Mouse (Mus musculus): ENCODE data around the gene A630095N17Rik. TPM values are rescaled to one million over a fixed set of nuclear protein-coding genes. Genes with fewer than 3 reads are reported as not detected.

A630095N17Rik gene
- polyA plus RNA-seq, 1 experiment from 2014 or later = not detected

DNA sequence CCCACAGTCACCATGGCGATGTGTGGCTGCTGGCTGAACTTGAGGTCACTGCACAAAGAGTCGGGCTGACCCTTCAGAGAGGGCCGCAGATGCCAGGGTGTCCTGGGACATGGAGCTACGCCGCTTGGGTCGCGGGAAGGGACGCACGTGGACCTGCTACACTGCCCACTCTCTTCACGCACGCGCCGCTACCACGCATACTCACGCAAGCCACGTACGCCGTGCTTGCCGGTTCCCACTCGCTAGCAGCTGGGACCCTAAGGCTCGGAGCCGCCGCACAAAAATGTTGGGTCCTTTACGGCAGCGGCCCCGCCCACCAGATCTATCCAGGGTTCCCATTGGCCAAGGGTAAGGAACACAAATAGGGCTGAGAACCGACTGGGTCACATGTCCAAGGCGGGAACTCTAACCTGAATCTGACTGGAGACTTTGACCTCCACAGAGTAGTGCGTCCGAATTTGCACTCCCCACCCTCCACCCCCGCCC is 51.8 kb downstream of the A630095N17Rik start, which contains the start of gene Abcb6:
Abcb6 (minus strand) TSS at position 288 of the 486 bp plus-strand sequence.
- peak within 1 kb of the TSS; percentile 58 for H3K4me3 ChIP-seq
- peaks cover 30% of the 10 kb centered on the region for H3K4me1 ChIP-seq (replicated peaks)
- no peaks in the 10 kb centered on the region for H3K27me3 ChIP-seq
- ATAC-seq (ENCODE audit: low read depth) = peak; percentile 93
- peaks cover 70% of the 10 kb centered on the region for H3K36me3 ChIP-seq
- H3K4me2 ChIP-seq = peak within 1 kb of the TSS; percentile 100
- no peaks in the 10 kb centered on the region for H3K9me3 ChIP-seq
- H3K9ac ChIP-seq = peak within 1 kb of the TSS; percentile 77
- H3K27ac ChIP-seq (replicated peaks) = peak within 1 kb of the TSS; percentile 76
- WGBS = under 1% methylated on average over 31 of the region's 31 CpGs

GRCm38 (mm10) chr1:75179334-75180104 is 52.4 kb downstream of the A630095N17Rik start:
- H3K4me3 ChIP-seq = peak overlapping the region; percentile 58
- H3K27me3 ChIP-seq = no peaks in the 10 kb centered on the region
- peak; percentile 47 for ATAC-seq (ENCODE audit: low read depth)
- 8% methylated on average over 23 of the region's 23 CpGs for WGBS
- peak overlapping the region; percentile 77 for H3K9ac ChIP-seq
- H3K27ac ChIP-seq (replicated peaks) = peak overlapping the region; percentile 76
- peaks cover 69% of the 10 kb centered on the region for H3K36me3 ChIP-seq
- H3K4me1 ChIP-seq (replicated peaks) = peaks cover 30% of the 10 kb centered on the region
- peak overlapping the region; percentile 100 for H3K4me2 ChIP-seq
- no peaks in the 10 kb centered on the region for H3K9me3 ChIP-seq

Small RNA genes lying within 50 kb of the gene (microRNA-seq; reads per million reads assigned to microRNA genes)
- gene Gm27943 = not detected

Other genes starting within 250 kb of the A630095N17Rik start
- gene Nhej1, start 106.9 kb downstream of the A630095N17Rik start, polyA plus RNA-seq (2015; fragmentation: Nextera tagmentation; extraction: Ambion mirVana) = 8.5 and 8.9 TPM in 2 replicates
- not detected in 2 replicates for gene Slc23a3, start 98.2 kb downstream of the A630095N17Rik start, polyA plus RNA-seq (2015; fragmentation: Nextera tagmentation; extraction: Ambion mirVana)
- 60.2 and 64.6 TPM in 2 replicates for gene Cnppd1, start 89.4 kb downstream of the A630095N17Rik start, polyA plus RNA-seq (2015; fragmentation: Nextera tagmentation; extraction: Ambion mirVana)
- gene Retreg2, start 89.3 kb downstream of the A630095N17Rik start, polyA plus RNA-seq (2015; fragmentation: Nextera tagmentation; extraction: Ambion mirVana) = 104 and 115 TPM in 2 replicates
- gene Zfand2b, start 63.5 kb downstream of the A630095N17Rik start, polyA plus RNA-seq (2015; fragmentation: Nextera tagmentation; extraction: Ambion mirVana) = 38.8 and 45.9 TPM in 2 replicates
- 40.3 and 47.8 TPM in 2 replicates for gene Abcb6, start 51.7 kb downstream of the A630095N17Rik start, polyA plus RNA-seq (2015; fragmentation: Nextera tagmentation; extraction: Ambion mirVana)
- gene Ankzf1, start 40.0 kb downstream of the A630095N17Rik start, polyA plus RNA-seq (2015; fragmentation: Nextera tagmentation; extraction: Ambion mirVana) = 22.2 and 24.4 TPM in 2 replicates
- 49.4 and 50.8 TPM in 2 replicates for gene Atg9a, start 39.9 kb downstream of the A630095N17Rik start, polyA plus RNA-seq (2015; fragmentation: Nextera tagmentation; extraction: Ambion mirVana)
- gene Glb1l, start 21.3 kb downstream of the A630095N17Rik start, polyA plus RNA-seq (2015; fragmentation: Nextera tagmentation; extraction: Ambion mirVana) = 16.6 and 19.7 TPM in 2 replicates
- gene Stk16, start 21.3 kb downstream of the A630095N17Rik start, polyA plus RNA-seq (2015; fragmentation: Nextera tagmentation; extraction: Ambion mirVana) = 128 and 138 TPM in 2 replicates
- 10.5 and 10.6 TPM in 2 replicates for gene Tuba4a, start 12.2 kb downstream of the A630095N17Rik start, polyA plus RNA-seq (2015; fragmentation: Nextera tagmentation; extraction: Ambion mirVana)
- gene Dnajb2, start 4.3 kb upstream of the A630095N17Rik start, polyA plus RNA-seq (2015; fragmentation: Nextera tagmentation; extraction: Ambion mirVana) = 68.2 and 73.0 TPM in 2 replicates
- 15.8 and 19.2 TPM in 2 replicates for gene Ptprn, start 32.4 kb upstream of the A630095N17Rik start, polyA plus RNA-seq (2015; fragmentation: Nextera tagmentation; extraction: Ambion mirVana)
- gene Resp18, start 46.3 kb upstream of the A630095N17Rik start, polyA plus RNA-seq (2015; fragmentation: Nextera tagmentation; extraction: Ambion mirVana) = 116 and 131 TPM in 2 replicates
- 187 and 190 TPM in 2 replicates for gene Dnpep, start 85.9 kb upstream of the A630095N17Rik start, polyA plus RNA-seq (2015; fragmentation: Nextera tagmentation; extraction: Ambion mirVana)
- 3.3 and 7.7 TPM in 2 replicates for gene Des, start 128.2 kb upstream of the A630095N17Rik start, polyA plus RNA-seq (2015; fragmentation: Nextera tagmentation; extraction: Ambion mirVana)
- 17.8 and 21.4 TPM in 2 replicates for gene Speg, start 143.2 kb upstream of the A630095N17Rik start, polyA plus RNA-seq (2015; fragmentation: Nextera tagmentation; extraction: Ambion mirVana)
- gene Gmppa, start 203.8 kb upstream of the A630095N17Rik start, polyA plus RNA-seq (2015; fragmentation: Nextera tagmentation; extraction: Ambion mirVana) = 74.4 and 75.9 TPM in 2 replicates
- 28.7 and 28.8 TPM in 2 replicates for gene Asic4, start 218.3 kb upstream of the A630095N17Rik start, polyA plus RNA-seq (2015; fragmentation: Nextera tagmentation; extraction: Ambion mirVana)
- gene Chpf, start 247.2 kb upstream of the A630095N17Rik start, polyA plus RNA-seq (2015; fragmentation: Nextera tagmentation; extraction: Ambion mirVana) = 39.1 and 41.0 TPM in 2 replicates
- 37.2 and 40.9 TPM in 2 replicates for gene Tmem198, start 247.4 kb upstream of the A630095N17Rik start, polyA plus RNA-seq (2015; fragmentation: Nextera tagmentation; extraction: Ambion mirVana)